8 mouse cellular contexts compared by ENCODE assay signal in the genomic region with DNA sequence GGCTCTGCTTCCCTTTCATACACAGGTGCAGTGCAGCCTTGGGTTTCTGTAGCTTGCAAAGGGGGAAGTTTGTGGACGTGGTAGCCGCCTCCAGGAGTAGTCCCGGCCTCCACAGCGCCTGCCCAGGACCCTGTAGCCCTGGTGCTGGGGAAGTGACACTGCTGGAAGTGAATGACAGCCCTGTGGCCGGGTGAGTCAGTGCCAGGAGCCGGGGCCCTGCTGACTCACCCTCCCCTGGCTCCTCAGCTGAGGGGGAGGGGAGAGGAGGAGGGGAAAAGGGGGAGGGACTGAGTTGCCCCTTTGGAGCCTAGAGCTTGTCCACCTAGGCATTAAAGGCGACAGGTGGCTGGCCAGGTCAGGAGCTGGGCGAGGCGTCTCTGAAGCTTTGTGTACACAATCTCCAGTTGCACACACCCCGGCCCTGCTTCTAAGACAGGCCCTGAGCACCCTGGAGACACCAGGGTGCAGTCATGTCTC. TPM values are rescaled to one million over a fixed set of nuclear protein-coding genes. Genes with fewer than 3 reads are reported as not detected.
DNase-seq lines count a peak whose midpoint lies in the region; ATAC-seq and TF ChIP-seq lines count a peak whose summit lies in the region.

No protein-coding gene starts in this region.

- no peaks in the 10 kb centered on the region for H3K27me3 ChIP-seq in ES-Bruce4 (ENCODE audit: control insufficient read depth, insufficient read depth, low read length, poor library complexity, severe bottlenecking)
- no peaks in the 10 kb centered on the region for H3K27me3 ChIP-seq in heart, embryonic 10.5 days (ENCODE audit: insufficient read depth, poor library complexity, severe bottlenecking)
- H3K27me3 ChIP-seq in limb, embryonic 10.5 days (ENCODE audit: low read depth, poor library complexity, severe bottlenecking): no peaks in the 10 kb centered on the region
- H3K27me3 ChIP-seq in splenic B cell, adult 2 months (ENCODE audit: control insufficient read depth, insufficient read depth, low read length, poor library complexity, severe bottlenecking): no peaks in the 10 kb centered on the region

- no peak for TF ChIP-seq POLR2A in ES-Bruce4 (IDR thresholded peaks at IDR 0.05; ENCODE audit: insufficient read depth, low read length)

- DNase-seq in 3134 (ENCODE audit: extremely low read depth, insufficient read length, low spot score): peak; percentile 82
- DNase-seq in embryo, embryonic 10 days (ENCODE audit: low spot score): peak; percentile 71
- DNase-seq in heart, embryonic 10.5 days (ENCODE audit: low spot score): no peak
- DNase-seq in limb, embryonic 10.5 days (ENCODE audit: low spot score): peak; percentile 62
- DNase-seq in splenic B cell, adult 2 months (ENCODE audit: low read depth, low spot score): peak; percentile 53
- no peak for DNase-seq in testis, postnatal 14 days (ENCODE audit: low spot score)

- H3K36me3 ChIP-seq in ES-Bruce4 (ENCODE audit: control insufficient read depth, insufficient read depth, low read length, poor library complexity, severe bottlenecking): peaks cover 4% of the 10 kb centered on the region
- peaks cover 37% of the 10 kb centered on the region for H3K36me3 ChIP-seq in heart, embryonic 10.5 days
- peaks cover 43% of the 10 kb centered on the region for H3K36me3 ChIP-seq in limb, embryonic 10.5 days
- no peaks in the 10 kb centered on the region; the same call in 1 of the 2 replicates for H3K36me3 ChIP-seq in splenic B cell, adult 2 months (ENCODE audit: control insufficient read depth, insufficient read depth, low read length, poor library complexity, severe bottlenecking)

- ATAC-seq in megakaryocyte-erythroid progenitor cell, adult 5-6 weeks (replicated peaks; ENCODE audit: low FRiP score, low TSS enrichment, poor library complexity, severe bottlenecking): peak; percentile 86

- H3K4me1 ChIP-seq in ES-Bruce4 (ENCODE audit: control insufficient read depth, insufficient read depth, low read length): peaks cover 13% of the 10 kb centered on the region
- H3K4me1 ChIP-seq in heart, embryonic 10.5 days: peaks cover 38% of the 10 kb centered on the region
- peaks cover 35% of the 10 kb centered on the region for H3K4me1 ChIP-seq in limb, embryonic 10.5 days

- peak overlapping the region; percentile 34 for H3K9ac ChIP-seq in ES-Bruce4 (ENCODE audit: low read depth, poor library complexity, severe bottlenecking)

- TF ChIP-seq EP300 in ES-Bruce4 (IDR thresholded peaks at IDR 0.05; ENCODE audit: insufficient read depth, low read depth, low read length): peak; percentile 78

- peak overlapping the region; percentile 96 for H3K27ac ChIP-seq in ES-Bruce4 (ENCODE audit: insufficient read depth, low read length)
- H3K27ac ChIP-seq in heart, embryonic 10.5 days: peak overlapping the region; percentile 84
- peak overlapping the region; percentile 83 for H3K27ac ChIP-seq in limb, embryonic 10.5 days

- H3K4me3 ChIP-seq in ES-Bruce4 (ENCODE audit: low read depth, low read length): peak overlapping the region; percentile 20; the same call in 1 of the 2 replicates
- peak overlapping the region; percentile 18; the same call in 1 of the 2 replicates for H3K4me3 ChIP-seq in heart, embryonic 10.5 days
- H3K4me3 ChIP-seq in limb, embryonic 10.5 days: peak overlapping the region; percentile 14; the same call in 1 of the 2 replicates

- no peak for TF ChIP-seq CTCF in ES-Bruce4 (IDR thresholded peaks at IDR 0.05; ENCODE audit: low read depth, low read length)

- H3K9me3 ChIP-seq in ES-Bruce4 (replicated peaks; ENCODE audit: control insufficient read depth, insufficient read depth, low read length, poor library complexity, severe bottlenecking): no peaks in the 10 kb centered on the region
- H3K9me3 ChIP-seq in heart, embryonic 10.5 days: no peaks in the 10 kb centered on the region
- no peaks in the 10 kb centered on the region for H3K9me3 ChIP-seq in limb, embryonic 10.5 days (replicated peaks)

- 12% methylated on average over 10 of the region's 10 CpGs for WGBS in heart, embryonic 10.5 days
- 4% methylated on average over 10 of the region's 10 CpGs for WGBS in limb, embryonic 10.5 days

RNA-seq across cellular contexts. Expression of a gene that starts 29.0 kb away (rescaled TPM):
- 109 and 114 TPM in 2 replicates for polyA plus RNA-seq in ES-Bruce4 (2011; ENCODE audit: insufficient read depth, insufficient read length, low read depth, missing spikeins)
- polyA plus RNA-seq in heart, embryonic 10.5 days (2016; fragmentation: Nextera tagmentation; extraction: Ambion mirVana): 56.6 and 69.3 TPM in 2 replicates
- 45.0 and 49.7 TPM in 2 replicates for polyA plus RNA-seq in limb, embryonic 10.5 days (2016; fragmentation: Nextera tagmentation; extraction: Ambion mirVana)
- total RNA-seq in megakaryocyte-erythroid progenitor cell, adult 5-6 weeks (2014; fragmentation: Nextera tagmentation): 34.0 and 48.8 TPM in 2 replicates
- 19.8 and 21.3 TPM in 2 replicates for total RNA-seq in megakaryocyte-erythroid progenitor cell, adult 5-6 weeks (2017)

Comparison
In these comparisons a context has a peak if more than half of its experiments do, and no peak if none do; other contexts are left out.
1. DNase-seq: peak in 3134 (single experiment), embryo, embryonic 10 days (single experiment), limb, embryonic 10.5 days (single experiment) and splenic B cell, adult 2 months (single experiment); none in heart, embryonic 10.5 days (single experiment) and testis, postnatal 14 days (single experiment).
2. Peak in every context shown above with its lines, with median percentiles within 50 percentile points of each other: H3K27ac ChIP-seq and H3K4me3 ChIP-seq.